ENCODE assay signal across 8 mouse cellular contexts in genomic region chr10:39898874-39899371, GRCm38 (mm10). TPM values are rescaled to one million over a fixed set of nuclear protein-coding genes. Genes with fewer than 3 reads are reported as not detected.
DNase-seq lines count a peak whose midpoint lies in the region; ATAC-seq and TF ChIP-seq lines count a peak whose summit lies in the region.

Gene Mfsd4b4, minus strand, starts transcription at chr10:39899238.

- 0 out of 2 replicates have a peak, but pooled peaks cover 3% of the 10 kb centered on the region for H3K9me3 ChIP-seq in megakaryocyte, embryonic 14.5 days

- TF ChIP-seq CTCF in cortical plate, adult 2 months (IDR thresholded peaks at IDR 0.05; ENCODE audit: extremely low read depth, insufficient read depth, low read length) = no peak

- ATAC-seq in activated CD4-positive, CD25-positive, alpha-beta regulatory T cell, adult 4 months = peak; percentile 85

- H3K4me1 ChIP-seq in cortical plate, adult 2 months (ENCODE audit: control insufficient read depth, insufficient read depth, low read length) = no peaks in the 10 kb centered on the region; the same call in 1 of the 2 replicates
- peaks cover 35% of the 10 kb centered on the region for H3K4me1 ChIP-seq in megakaryocyte, embryonic 14.5 days

- peak within 1 kb of the TSS; percentile 79 for H3K27ac ChIP-seq in cortical plate, adult 2 months (ENCODE audit: insufficient read depth, low read length)

- H3K36me3 ChIP-seq in megakaryocyte, embryonic 14.5 days (replicated peaks; ENCODE audit: low read length) = no peaks in the 10 kb centered on the region

- DNase-seq in gastrocnemius, adult 8-10 months (ENCODE audit: low spot score in 2 of 2) = peak; percentile 74 to 82
- peak; percentile 70 for DNase-seq in hindlimb bud, embryonic 11.5 days (ENCODE audit: extremely low spot score, low read depth, low spot score)
- peak; percentile 63 to 85 for DNase-seq in left cerebral cortex, adult 8-10 months (ENCODE audit: low spot score in 2 of 2)
- DNase-seq in right cerebral cortex, postnatal 10 days (ENCODE audit: low spot score in 2 of 2) = peak; percentile 92 to 93
- DNase-seq in urinary bladder, postnatal 25 days (ENCODE audit: low spot score) = peak; percentile 78

- no peaks in the 10 kb centered on the region for H3K27me3 ChIP-seq in megakaryocyte, embryonic 14.5 days (replicated peaks)

- peak; percentile 90 for TF ChIP-seq POLR2A in cortical plate, adult 2 months (IDR thresholded peaks at IDR 0.05; ENCODE audit: extremely low read depth, insufficient read depth, low read length)

- H3K4me3 ChIP-seq in cortical plate, adult 2 months (ENCODE audit: insufficient read depth, low read length) = peak within 1 kb of the TSS; percentile 73
- H3K4me3 ChIP-seq in megakaryocyte, embryonic 14.5 days (replicated peaks) = peak within 1 kb of the TSS; percentile 94

RNA-seq across cellular contexts. Expression of gene Mfsd4b4, which starts in this region (rescaled TPM):
- 1 to 10 TPM; 1.2 to 1.9 TPM for polyA plus RNA-seq in activated CD4-positive, CD25-positive, alpha-beta regulatory T cell, adult 4 months (2017; shearing (Covaris generic))
- polyA plus RNA-seq in cortical plate, adult 2 months (2012; rRNA removed) = 10.5 and 12.7 TPM in 2 replicates
- total RNA-seq in gastrocnemius, adult 8-10 months (2022) = 1 to 10 TPM; 2.8 to 3.5 (median 2.9) TPM
- total RNA-seq in left cerebral cortex, adult 8-10 months (2022) = 10 to 100 TPM in 1 of 4 experiments, 1 to 10 TPM in 3; 8.7 to 10.0 (median 9.0) TPM
- polyA plus RNA-seq in megakaryocyte, embryonic 14.5 days (2012; ENCODE audit: insufficient read depth, low replicate concordance) = 0.30 TPM in 1 of 2 replicates, not detected in the other

Comparison
In these comparisons a context has a peak if more than half of its experiments do, and no peak if none do; other contexts are left out.
1. Peak in every context shown above with its lines: DNase-seq, ATAC-seq, H3K4me3 ChIP-seq and H3K27ac ChIP-seq.